Mouse (Mus musculus) spleen, adult 2 months (tissue): Measurements from ENCODE around the gene Ldah.

Source experiments
- CTCF ChIP-seq: fragments of 200-500 bp; IDR thresholded peaks from 2 replicates; pipeline ENCODE4 v1.5.1; 2011; ENCODE audit warnings: mild to moderate bottlenecking, inconsistent platforms; ENCODE audit not compliant: insufficient read depth, insufficient read length, insufficient replicate concordance; ENCODE audit errors: extremely low read depth
- POLR2A ChIP-seq: fragments of 200-500 bp; IDR thresholded peaks from 2 replicates; pipeline ENCODE4 v1.6.1; 2011; ENCODE audit warnings: low read depth, low read length, inconsistent platforms

DNA sequence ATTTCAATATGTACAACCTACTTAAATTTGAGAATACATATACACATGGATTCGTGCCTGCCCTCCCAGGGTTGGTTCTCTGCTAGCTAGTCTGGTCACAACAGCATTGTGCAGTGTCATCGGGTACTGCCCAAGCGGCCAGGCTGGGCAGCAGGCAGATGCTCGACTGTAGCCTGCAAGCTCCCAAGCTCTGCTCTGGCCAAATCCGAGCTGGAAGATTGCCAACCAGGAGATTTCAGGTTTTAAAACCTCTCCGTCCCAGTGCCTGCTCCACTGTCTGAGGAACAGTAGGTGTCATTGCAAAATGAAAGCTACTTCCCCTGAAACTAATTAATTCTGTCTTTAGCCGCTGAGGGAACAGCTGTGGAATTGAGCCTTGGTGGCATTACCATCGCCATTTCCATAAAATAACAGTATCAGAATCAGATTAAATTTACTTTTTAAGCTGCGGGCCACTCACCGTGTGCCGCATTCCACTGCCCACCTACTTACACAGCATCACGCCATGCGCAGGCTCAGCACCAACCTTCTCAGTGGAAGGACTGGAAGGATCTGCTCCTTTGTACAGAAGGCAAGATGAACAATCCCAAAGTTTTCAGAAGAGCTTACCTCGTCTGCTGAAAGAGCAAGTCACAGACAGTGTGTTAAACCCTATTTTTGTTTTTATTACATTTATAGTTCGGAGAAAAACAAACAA is 83.4 kb downstream of the Ldah start:
- no peak for TF ChIP-seq POLR2A
- no peak for TF ChIP-seq CTCF
